Mouse (Mus musculus) embryo, embryonic 10.5 days (tissue): ENCODE results near the gene Sectm1a.
"Not testable (repeated sequence)": the region's sequence is repeated elsewhere in the genome, so short reads cannot be mapped to it uniquely, and the experiment has no call there.

ENCODE experiments used
- DNase-seq: peaks from one replicate; pipeline ENCODE4 v3.0.0-alpha.2; 2015; ENCODE audit warnings: low spot score

The Sectm1a gene

GRCm38 (mm10) chr11:121047826-121048399 lies 33.1 kb downstream of the Sectm1a start:
- DNase-seq, result peak; percentile 63

- no peak for DNase-seq
Measured at GRCm38 (mm10) chr11:121045286-121045685, 35.7 kb downstream of the Sectm1a start.

GRCm38 (mm10) chr11:121043025-121043424 lies 38.0 kb downstream of the Sectm1a start:
- DNase-seq, result not testable (repeated sequence)

- DNase-seq, result no peak
Measured at GRCm38 (mm10) chr11:121042480-121042879, 38.5 kb downstream of the Sectm1a start.

- DNase-seq, result no peak
Measured at GRCm38 (mm10) chr11:121041636-121042035, 39.4 kb downstream of the Sectm1a start.

- DNase-seq, result peak; percentile 89
Measured at GRCm38 (mm10) chr11:121041212-121041611, 39.8 kb downstream of the Sectm1a start.

- DNase-seq, result no peak
Measured at GRCm38 (mm10) chr11:121039302-121039701, 41.7 kb downstream of the Sectm1a start, which contains the start of gene Cd7. Cd7 (minus strand) TSS chr11:121039418.

- DNase-seq, result no peak
Measured at GRCm38 (mm10) chr11:121038366-121039240, 42.4 kb downstream of the Sectm1a start.

GRCm38 (mm10) chr11:121033118-121033517 lies 47.9 kb downstream of the Sectm1a start:
- DNase-seq, result no peak

GRCm38 (mm10) chr11:121027259-121027658 lies 53.8 kb downstream of the Sectm1a start:
- no peak for DNase-seq

- no peak for DNase-seq
Measured at GRCm38 (mm10) chr11:121024163-121024562, 56.9 kb downstream of the Sectm1a start.

- no peak for DNase-seq
Measured at GRCm38 (mm10) chr11:121019501-121019900, 61.5 kb downstream of the Sectm1a start.

GRCm38 (mm10) chr11:121017703-121018102 lies 63.3 kb downstream of the Sectm1a start:
- peak; percentile 78 for DNase-seq
